Mouse (Mus musculus) forebrain, embryonic 13.5 days (tissue): ENCODE results near the gene Selenov. TPM values are rescaled to one million over a fixed set of nuclear protein-coding genes. Genes with fewer than 3 reads are reported as not detected.

Source experiments
- ATAC-seq: fragments of 200-750 bp; cut with Nextera tagmentation; 2 replicates; pipeline ENCODE4 v1.8.0; 2017
- H3K27ac ChIP-seq: fragments of 300-500 bp; sonication (generic); 2 replicates; pipeline ENCODE4 v1.5.1; 2015; ENCODE audit warnings: inconsistent platforms, mild to moderate bottlenecking, moderate library complexity
- H3K27me3 ChIP-seq: fragments of 300-500 bp; sonication (generic); 2 replicates; pipeline ENCODE4 v1.6.1; 2015; ENCODE audit warnings: mild to moderate bottlenecking, inconsistent platforms
- H3K36me3 ChIP-seq: fragments of 300-500 bp; sonication (generic); 2 replicates; pipeline ENCODE4 v1.6.1; 2015; ENCODE audit warnings: mild to moderate bottlenecking, inconsistent platforms; ENCODE audit not compliant: poor library complexity, severe bottlenecking
- H3K4me1 ChIP-seq: fragments of 300-500 bp; sonication (generic); 2 replicates; pipeline ENCODE4 v1.6.1; 2015; ENCODE audit warnings: inconsistent platforms
- H3K4me2 ChIP-seq: fragments of 300-500 bp; sonication (generic); 2 replicates; pipeline ENCODE4 v1.6.1; 2015; ENCODE audit warnings: inconsistent platforms, mild to moderate bottlenecking, moderate library complexity
- H3K4me3 ChIP-seq: fragments of 300-500 bp; sonication (generic); 2 replicates; pipeline ENCODE4 v1.5.1; 2015; ENCODE audit warnings: mild to moderate bottlenecking, inconsistent platforms
- H3K9ac ChIP-seq: fragments of 300-500 bp; sonication (generic); 2 replicates; pipeline ENCODE4 v1.6.1; 2015; ENCODE audit warnings: mild to moderate bottlenecking, inconsistent platforms
- H3K9me3 ChIP-seq: fragments of 300-500 bp; sonication (generic); replicated peaks from 2 replicates; pipeline ENCODE4 v1.6.1; 2016; ENCODE audit warnings: inconsistent platforms
- WGBS: fragments of 180-500 bp; shearing (Covaris S2); methylation state at CpG from one replicate; pipeline ENCODE4 v1.1.7; 2015; 5-methylcytosine and 5-hydroxymethylcytosine counted together
- polyA plus RNA-seq: library from polyadenylated mRNA; unstranded; fragments of >200 nt; fragmentation: Nextera tagmentation; extraction: Ambion mirVana; gene quantifications from 2 replicates; pipeline ENCODE4 v1.2.1, GENCODE M21; 2015

Gene Selenov
- polyA plus RNA-seq, 1 experiment from 2014 or later: 0.39 TPM

DNA sequence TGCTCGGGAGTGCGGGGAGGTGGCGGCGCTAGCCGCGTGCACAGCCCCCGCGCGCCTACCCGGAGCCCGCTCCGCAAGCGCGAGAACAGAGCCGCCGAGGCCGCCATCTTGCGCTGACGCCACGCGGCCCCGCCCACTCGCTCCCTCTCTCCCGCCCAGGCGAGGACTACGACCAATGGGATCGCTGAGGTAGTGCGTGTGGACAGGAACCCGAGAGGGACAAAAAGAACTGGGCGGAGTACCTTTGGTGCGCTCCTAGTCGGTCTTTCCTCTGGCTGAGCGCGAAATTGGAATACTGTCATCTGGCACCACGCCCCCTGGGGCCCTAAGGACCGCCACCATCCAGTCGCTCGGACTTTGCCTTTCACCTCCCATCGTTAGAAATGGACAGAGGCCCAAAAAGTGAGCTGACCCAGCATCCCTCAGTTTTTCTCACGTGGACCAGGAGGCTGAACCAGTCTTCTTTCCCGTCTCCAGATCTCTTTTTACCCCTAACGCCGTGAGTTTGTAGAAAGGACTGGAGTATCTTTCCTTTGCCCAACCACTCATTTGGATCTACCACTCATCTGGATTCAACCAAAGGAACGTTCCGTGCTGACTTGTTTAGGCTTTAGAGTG is 21.0 kb upstream of the Selenov start, which contains the start of gene Timm50:
Gene Timm50, minus strand, starts transcription at position 147 of the 618 bp plus-strand sequence.
- under 1% methylated on average over 45 of the region's 45 CpGs for WGBS
- Histone ChIP-seq H3K9ac (peak within 1 kb of the TSS; percentile 93), H3K4me2 (peak within 1 kb of the TSS; percentile 92), H3K9me3 (no peaks in the 10 kb centered on the region), H3K27ac (peak within 1 kb of the TSS; percentile 66; the same call in 1 of the 2 replicates), H3K27me3 (no peaks in the 10 kb centered on the region), H3K36me3 (peaks cover 65% of the 10 kb centered on the region), H3K4me3 (peak within 1 kb of the TSS; percentile 96), H3K4me1 (peaks cover 30% of the 10 kb centered on the region)
- peak; percentile 98 for ATAC-seq

GRCm38 (mm10) chr7:28311151-28311925 is 20.4 kb upstream of the Selenov start:
- WGBS: 7% methylated on average over 32 of the region's 35 CpGs
- H3K9ac ChIP-seq: peak overlapping the region; percentile 93
- peak; percentile 71 for ATAC-seq
- H3K4me2 ChIP-seq: peak overlapping the region; percentile 92
- H3K4me1 ChIP-seq: peaks cover 30% of the 10 kb centered on the region
- peak overlapping the region; percentile 96 for H3K4me3 ChIP-seq
- peaks cover 65% of the 10 kb centered on the region for H3K36me3 ChIP-seq
- peak overlapping the region; percentile 66; the same call in 1 of the 2 replicates for H3K27ac ChIP-seq
- no peaks in the 10 kb centered on the region for H3K27me3 ChIP-seq
- H3K9me3 ChIP-seq: no peaks in the 10 kb centered on the region

- H3K4me1 ChIP-seq: peaks cover 30% of the 10 kb centered on the region
- H3K9ac ChIP-seq: no peak overlapping the region
- peaks cover 65% of the 10 kb centered on the region for H3K36me3 ChIP-seq
- no peak overlapping the region for H3K4me3 ChIP-seq
- 74% methylated on average over 9 of the region's 9 CpGs for WGBS
- ATAC-seq: no peak
- no peaks in the 10 kb centered on the region for H3K9me3 ChIP-seq
- H3K27ac ChIP-seq: peak overlapping the region; percentile 8; the same call in 1 of the 2 replicates
- no peaks in the 10 kb centered on the region for H3K27me3 ChIP-seq
- H3K4me2 ChIP-seq: peak overlapping the region; percentile 92; the same call in 1 of the 2 replicates
These were observed 18.8 kb upstream of the Selenov start for GRCm38 (mm10) chr7:28309737-28310136.

DNA sequence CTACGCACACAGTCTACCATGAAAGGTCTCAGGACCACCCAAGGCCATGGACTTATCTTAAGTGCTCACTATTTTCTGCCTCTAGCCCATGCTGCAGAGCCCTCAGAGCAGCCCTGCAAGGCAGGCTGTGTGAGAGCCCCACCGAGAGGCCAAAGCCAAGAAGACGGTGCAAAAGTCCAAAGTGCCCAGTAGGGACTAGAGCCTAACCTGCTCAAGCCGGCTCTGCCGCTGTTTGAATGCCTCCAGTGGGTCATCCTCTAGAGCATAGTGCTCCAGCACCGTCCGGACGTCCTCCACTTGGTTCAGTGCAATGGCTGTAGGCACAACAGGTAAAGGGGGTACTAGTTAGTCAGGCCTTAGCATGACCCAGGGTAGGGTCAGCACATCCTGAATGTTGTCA is 15.2 kb upstream of the Selenov start:
- Histone ChIP-seq H3K27ac (no peak overlapping the region), H3K4me3 (no peak overlapping the region), H3K9ac (no peak overlapping the region), H3K4me1 (peaks cover 47% of the 10 kb centered on the region), H3K4me2 (no peak overlapping the region), H3K36me3 (peaks cover 59% of the 10 kb centered on the region), H3K9me3 (no peaks in the 10 kb centered on the region), H3K27me3 (0 out of 2 replicates have a peak, but pooled peaks cover 4% of the 10 kb centered on the region)
- no peak for ATAC-seq
- 96% methylated on average over 8 of the region's 8 CpGs for WGBS

DNA sequence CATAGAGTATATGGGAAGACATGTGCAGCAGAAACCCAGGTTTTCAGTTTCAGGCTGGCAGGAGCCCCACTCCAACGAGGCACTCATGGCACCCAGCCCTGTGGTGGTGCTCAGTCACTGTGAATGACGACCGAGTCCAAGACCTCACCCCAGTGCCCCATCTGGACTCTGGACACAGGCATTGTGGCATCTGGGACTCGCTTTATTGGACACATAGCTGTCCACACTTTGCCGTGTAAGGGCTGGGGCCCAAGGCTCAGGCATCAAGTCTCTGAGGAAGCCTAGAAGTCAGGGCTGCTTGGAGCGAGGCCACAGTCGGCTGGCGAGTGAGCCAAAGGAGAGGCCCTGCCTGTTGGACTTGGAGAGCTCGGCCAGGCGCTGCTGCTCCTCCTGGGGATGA is 14.7 kb upstream of the Selenov start:
- no peak for ATAC-seq
- Histone ChIP-seq H3K4me1 (peaks cover 47% of the 10 kb centered on the region), H3K4me2 (no peak overlapping the region), H3K27me3 (0 out of 2 replicates have a peak, but pooled peaks cover 5% of the 10 kb centered on the region), H3K4me3 (no peak overlapping the region), H3K9me3 (no peaks in the 10 kb centered on the region), H3K27ac (no peak overlapping the region), H3K36me3 (peaks cover 59% of the 10 kb centered on the region), H3K9ac (no peak overlapping the region)
- 94% methylated on average over 10 of the region's 10 CpGs for WGBS

DNA sequence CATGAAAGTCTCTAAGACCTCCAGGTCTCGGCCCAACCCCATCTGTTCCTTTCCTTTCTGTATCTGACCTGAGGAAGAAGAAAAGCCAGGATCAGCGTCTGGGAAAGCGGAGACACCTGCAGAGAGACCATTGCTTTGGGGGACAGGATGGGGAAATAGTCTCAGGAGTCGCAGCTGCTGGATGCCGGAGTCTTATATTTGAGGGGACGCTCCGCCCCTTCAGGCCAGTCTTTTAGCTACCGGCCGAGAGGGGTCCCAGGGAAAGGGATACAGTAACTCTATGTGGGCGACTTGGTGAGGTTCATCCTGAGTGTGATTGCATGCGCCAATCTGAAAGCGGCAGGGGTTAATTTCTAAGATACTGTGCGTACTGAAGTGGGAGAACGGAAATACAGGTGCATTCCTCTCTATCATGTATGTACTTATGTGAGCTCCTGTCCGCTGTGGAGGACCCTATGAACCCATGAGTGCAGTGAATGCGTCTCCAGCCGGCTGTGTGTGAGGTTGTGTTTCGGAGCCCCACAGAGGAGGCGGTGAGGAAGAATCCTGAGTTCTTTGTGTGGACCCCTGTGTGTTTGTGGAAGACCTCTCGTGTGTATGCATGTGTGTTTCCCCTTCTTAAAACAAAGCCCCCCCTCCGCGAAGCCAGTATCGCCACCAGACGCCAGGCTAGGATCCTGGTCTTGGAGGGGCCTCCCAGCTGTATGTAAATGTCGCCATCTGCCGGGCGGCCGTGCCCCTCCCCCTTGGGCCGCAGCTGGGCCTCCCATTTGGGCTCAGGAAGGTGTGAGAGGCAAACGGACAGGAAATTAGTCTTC is 10.8 kb upstream of the Selenov start, which contains the start of gene Dll3:
Gene Dll3, minus strand, starts transcription at position 623 of the 818 bp plus-strand sequence.
- Histone ChIP-seq H3K4me2 (peak within 1 kb of the TSS; percentile 64), H3K27me3 (peaks cover 35% of the 10 kb centered on the region), H3K36me3 (peaks cover 29% of the 10 kb centered on the region), H3K9ac (peak within 1 kb of the TSS; percentile 80), H3K4me1 (peaks cover 39% of the 10 kb centered on the region), H3K4me3 (peak within 1 kb of the TSS; percentile 51), H3K27ac (peak within 1 kb of the TSS; percentile 91), H3K9me3 (no peaks in the 10 kb centered on the region)
- WGBS: under 1% methylated on average over 28 of the region's 30 CpGs
- peak; percentile 76 for ATAC-seq

- Histone ChIP-seq H3K4me2 (peak overlapping the region; percentile 64), H3K36me3 (peaks cover 5% of the 10 kb centered on the region; the same call in 1 of the 2 replicates), H3K27ac (0 out of 2 replicates have a peak overlapping the region, but pooled peaks have one; percentile 31), H3K4me1 (peaks cover 49% of the 10 kb centered on the region), H3K4me3 (peak overlapping the region; percentile 51), H3K9ac (peak overlapping the region; percentile 34; the same call in 1 of the 2 replicates), H3K9me3 (no peaks in the 10 kb centered on the region), H3K27me3 (peaks cover 60% of the 10 kb centered on the region)
- no peak for ATAC-seq
- WGBS: 6% methylated on average over 39 of the region's 43 CpGs
These were observed 8.0 kb upstream of the Selenov start for GRCm38 (mm10) chr7:28298837-28299625.

- Histone ChIP-seq H3K36me3 (peaks cover 7% of the 10 kb centered on the region; the same call in 1 of the 2 replicates), H3K4me1 (peaks cover 33% of the 10 kb centered on the region), H3K9ac (peak overlapping the region; percentile 70), H3K4me3 (peak overlapping the region; percentile 51), H3K4me2 (peak overlapping the region; percentile 82), H3K27me3 (peaks cover 90% of the 10 kb centered on the region), H3K9me3 (no peaks in the 10 kb centered on the region), H3K27ac (no peak overlapping the region)
- WGBS: 1% methylated on average over 60 of the region's 63 CpGs
- peak; percentile 73 for ATAC-seq
These were observed 3.5 kb upstream of the Selenov start for GRCm38 (mm10) chr7:28294481-28294880.

DNA sequence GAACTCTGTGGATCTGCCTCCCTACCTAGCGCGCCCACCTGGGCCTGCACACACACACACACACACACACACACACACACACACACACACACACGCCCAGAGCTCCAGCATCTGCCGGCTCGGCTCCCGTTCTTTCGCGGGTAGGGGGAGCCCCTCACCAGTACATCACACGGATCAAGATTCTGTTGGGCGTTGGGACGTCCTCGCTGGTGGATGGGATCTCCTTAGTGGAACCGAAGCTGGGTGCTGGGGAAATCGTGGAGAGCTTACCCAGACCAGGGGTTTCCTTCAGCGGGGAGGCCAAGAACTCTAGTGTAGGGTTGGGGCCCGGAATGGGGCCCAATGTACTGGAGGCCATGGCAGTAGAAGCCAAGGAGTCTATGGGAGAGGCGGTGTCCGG is 821 bp downstream of the Selenov start:
- WGBS: 0% methylated on average over 16 of the region's 18 CpGs
- H3K4me2 ChIP-seq: peak overlapping the region; percentile 53
- 0 out of 2 replicates have a peak, but pooled peaks cover 2% of the 10 kb centered on the region for H3K36me3 ChIP-seq
- no peak overlapping the region for H3K27ac ChIP-seq
- H3K9me3 ChIP-seq: no peaks in the 10 kb centered on the region
- H3K27me3 ChIP-seq: peaks cover 85% of the 10 kb centered on the region
- H3K9ac ChIP-seq: peak overlapping the region; percentile 45; the same call in 1 of the 2 replicates
- peak overlapping the region; percentile 28 for H3K4me3 ChIP-seq
- peaks cover 25% of the 10 kb centered on the region for H3K4me1 ChIP-seq
- peak; percentile 48; the same call in 1 of the 2 replicates for ATAC-seq

GRCm38 (mm10) chr7:28280630-28281029 is 10.4 kb downstream of the Selenov start:
- ATAC-seq: no peak
- 87% methylated on average over 7 of the region's 7 CpGs for WGBS
- Histone ChIP-seq H3K9ac (no peak overlapping the region), H3K27ac (no peak overlapping the region), H3K4me3 (no peak overlapping the region), H3K36me3 (0 out of 2 replicates have a peak, but pooled peaks cover 5% of the 10 kb centered on the region), H3K4me2 (no peak overlapping the region), H3K27me3 (no peaks in the 10 kb centered on the region), H3K4me1 (peaks cover 22% of the 10 kb centered on the region), H3K9me3 (no peaks in the 10 kb centered on the region)

DNA sequence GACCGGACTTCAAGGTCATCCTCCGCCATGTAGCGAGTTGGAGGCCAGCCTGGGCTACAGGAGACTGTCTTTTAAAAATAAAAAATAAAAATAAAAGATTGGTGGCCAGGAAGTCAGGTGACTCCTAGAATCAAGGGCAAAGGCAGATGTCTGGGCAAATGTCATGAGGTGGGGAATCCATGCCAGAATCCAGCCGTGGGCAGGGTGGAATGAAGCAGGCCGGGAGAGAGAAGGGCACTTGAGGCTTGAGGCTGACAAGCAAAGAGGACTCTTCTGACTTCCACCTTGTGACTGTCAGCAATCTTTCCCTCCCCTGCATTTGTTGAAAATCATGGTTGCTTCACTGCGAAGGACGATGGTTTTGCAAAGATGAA is 12.7 kb downstream of the Selenov start:
- Histone ChIP-seq H3K36me3 (peaks cover 18% of the 10 kb centered on the region), H3K4me1 (peaks cover 22% of the 10 kb centered on the region), H3K9ac (peak overlapping the region; percentile 87), H3K4me2 (peak overlapping the region; percentile 79), H3K4me3 (peak overlapping the region; percentile 63), H3K27ac (no peak overlapping the region), H3K27me3 (no peaks in the 10 kb centered on the region), H3K9me3 (no peaks in the 10 kb centered on the region)
- WGBS: 86% methylated on average over 7 of the region's 7 CpGs
- ATAC-seq: no peak
